Mouse (Mus musculus) forebrain, postnatal 0 days (tissue): ENCODE measurements at regions not wholly inside any gene's neighbourhood (a gene's known extent, or its start where the extent isn't known, plus 50 kb on each side); places are given as distances from the start of the nearest gene placed in this dataset.

Experiments
- ATAC-seq: fragments of 200-750 bp; cut with Nextera tagmentation; 2 replicates; pipeline ENCODE4 v1.8.0; 2017; ENCODE audit warnings: mild to moderate bottlenecking, moderate library complexity
- DNase-seq: peaks from one replicate; pipeline ENCODE4 v3.0.0-alpha.2; 2015
- H3K27ac ChIP-seq: fragments of 300-500 bp; sonication (generic); 2 replicates; pipeline ENCODE4 v1.5.1; 2014; ENCODE audit warnings: low read depth, mild to moderate bottlenecking, antibody characterized with exemption, low read length, moderate library complexity, mixed read lengths
- H3K27me3 ChIP-seq: fragments of 300-500 bp; sonication (generic); 2 replicates; pipeline ENCODE4 v1.6.1; 2014; ENCODE audit warnings: mild to moderate bottlenecking, low read length, mixed read lengths; ENCODE audit not compliant: insufficient read depth
- H3K36me3 ChIP-seq: fragments of 300-500 bp; sonication (generic); 2 replicates; pipeline ENCODE4 v1.6.1; 2014; ENCODE audit warnings: mild to moderate bottlenecking, moderate library complexity; ENCODE audit not compliant: insufficient read depth
- H3K4me1 ChIP-seq: fragments of 300-500 bp; sonication (generic); 2 replicates; pipeline ENCODE4 v1.6.1; 2014; ENCODE audit warnings: antibody characterized with exemption; ENCODE audit not compliant: insufficient read depth
- H3K4me2 ChIP-seq: fragments of 300-500 bp; sonication (generic); 2 replicates; pipeline ENCODE4 v1.6.1; 2014; ENCODE audit warnings: low read depth, mild to moderate bottlenecking, moderate library complexity
- H3K4me3 ChIP-seq: fragments of 300-500 bp; sonication (generic); 2 replicates; pipeline ENCODE4 v1.5.1; 2014; ENCODE audit warnings: low read depth, low read length, mixed read lengths
- H3K9ac ChIP-seq: fragments of 300-500 bp; sonication (generic); 2 replicates; pipeline ENCODE4 v1.6.1; 2014; ENCODE audit warnings: mild to moderate bottlenecking
- H3K9me3 ChIP-seq: fragments of 300-500 bp; sonication (generic); 2 replicates; pipeline ENCODE4 v1.6.1; 2016; ENCODE audit warnings: low read length
- CTCF ChIP-seq: sonication (generic); IDR thresholded peaks from 2 replicates; pipeline ENCODE4 v1.5.1; 2016; ENCODE audit warnings: antibody characterized with exemption, control low read depth, low read depth
- WGBS: fragments of 180-500 bp; shearing (Covaris S2); extraction: QIAGEN DNeasy Blood & Tissue Kit; methylation state at CpG from one replicate; pipeline ENCODE4 v1.1.7; 2014; 5-methylcytosine and 5-hydroxymethylcytosine counted together

GRCm38 (mm10) chr14:99609003-99609402 is 310.5 kb downstream of the Klf5 start:
- Histone ChIP-seq H3K27me3 (no peaks in the 10 kb centered on the region), H3K4me3 (no peak overlapping the region), H3K4me1 (no peaks in the 10 kb centered on the region), H3K36me3 (no peaks in the 10 kb centered on the region), H3K9ac (no peak overlapping the region), H3K9me3 (no peaks in the 10 kb centered on the region), H3K27ac (no peak overlapping the region), H3K4me2 (no peak overlapping the region)
- 95% methylated on average over 2 of the region's 2 CpGs for WGBS
- no peak for DNase-seq
- TF ChIP-seq CTCF: no peak
- no peak for ATAC-seq

GRCm38 (mm10) chr14:99611435-99611834 is 312.9 kb downstream of the Klf5 start:
- no peak overlapping the region for H3K9ac ChIP-seq
- no peak overlapping the region for H3K4me3 ChIP-seq
- DNase-seq (no peak), ATAC-seq (no peak)
- TF ChIP-seq CTCF: no peak
- H3K4me1 ChIP-seq: no peaks in the 10 kb centered on the region
- no peaks in the 10 kb centered on the region for H3K27me3 ChIP-seq
- no peak overlapping the region for H3K27ac ChIP-seq
- no peaks in the 10 kb centered on the region for H3K36me3 ChIP-seq
- WGBS: 93% methylated on average over 5 of the region's 5 CpGs
- H3K9me3 ChIP-seq: no peaks in the 10 kb centered on the region
- H3K4me2 ChIP-seq: no peak overlapping the region

- Histone ChIP-seq H3K27ac (no peak overlapping the region), H3K27me3 (no peaks in the 10 kb centered on the region), H3K4me3 (no peak overlapping the region), H3K4me1 (no peaks in the 10 kb centered on the region), H3K9me3 (no peaks in the 10 kb centered on the region), H3K4me2 (no peak overlapping the region), H3K36me3 (no peaks in the 10 kb centered on the region), H3K9ac (no peak overlapping the region)
- no peak for TF ChIP-seq CTCF
- DNase-seq: no peak
- WGBS: 93% methylated on average over 3 of the region's 3 CpGs
- no peak for ATAC-seq
These were observed 313.6 kb downstream of the Klf5 start for GRCm38 (mm10) chr14:99612114-99612513.

- Histone ChIP-seq H3K36me3 (no peaks in the 10 kb centered on the region), H3K9ac (no peak overlapping the region), H3K27me3 (no peaks in the 10 kb centered on the region), H3K27ac (no peak overlapping the region), H3K9me3 (no peaks in the 10 kb centered on the region), H3K4me1 (no peaks in the 10 kb centered on the region), H3K4me2 (no peak overlapping the region), H3K4me3 (no peak overlapping the region)
- TF ChIP-seq CTCF: no peak
- WGBS: 91% methylated on average over 3 of the region's 3 CpGs
- DNase-seq (no peak), ATAC-seq (no peak)
These were observed 316.3 kb downstream of the Klf5 start for GRCm38 (mm10) chr14:99614748-99615147.

- Histone ChIP-seq H3K4me1 (no peaks in the 10 kb centered on the region), H3K27ac (no peak overlapping the region), H3K27me3 (no peaks in the 10 kb centered on the region), H3K36me3 (no peaks in the 10 kb centered on the region), H3K4me2 (no peak overlapping the region), H3K9ac (no peak overlapping the region), H3K9me3 (no peaks in the 10 kb centered on the region), H3K4me3 (no peak overlapping the region)
- TF ChIP-seq CTCF: no peak
- DNase-seq (no peak), ATAC-seq (no peak)
- 40% methylated on average over 7 of the region's 7 CpGs for WGBS
These were observed 318.3 kb downstream of the Klf5 start for GRCm38 (mm10) chr14:99616655-99617335.

GRCm38 (mm10) chr14:99617374-99617773 is 318.9 kb downstream of the Klf5 start:
- Histone ChIP-seq H3K4me3 (no peak overlapping the region), H3K4me1 (no peaks in the 10 kb centered on the region), H3K9me3 (no peaks in the 10 kb centered on the region), H3K9ac (no peak overlapping the region), H3K27me3 (no peaks in the 10 kb centered on the region), H3K27ac (no peak overlapping the region), H3K36me3 (no peaks in the 10 kb centered on the region), H3K4me2 (no peak overlapping the region)
- DNase-seq (no peak), ATAC-seq (no peak)
- 83% methylated on average over 2 of the region's 2 CpGs for WGBS
- TF ChIP-seq CTCF: no peak

- Histone ChIP-seq H3K36me3 (no peaks in the 10 kb centered on the region), H3K27ac (no peak overlapping the region), H3K9me3 (no peaks in the 10 kb centered on the region), H3K9ac (no peak overlapping the region), H3K4me2 (no peak overlapping the region), H3K27me3 (no peaks in the 10 kb centered on the region), H3K4me1 (no peaks in the 10 kb centered on the region), H3K4me3 (no peak overlapping the region)
- DNase-seq: no peak
- WGBS: 89% methylated on average over 3 of the region's 3 CpGs
- no peak for TF ChIP-seq CTCF
- no peak for ATAC-seq
These were observed 323.0 kb downstream of the Klf5 start for GRCm38 (mm10) chr14:99621538-99621937.
